Mouse (Mus musculus): ENCODE results near the gene Rfx3. TPM values are rescaled to one million over a fixed set of nuclear protein-coding genes. Genes with fewer than 3 reads are reported as not detected.

The Rfx3 gene
- polyA plus RNA-seq, 1 experiment = 29.7 TPM

DNA sequence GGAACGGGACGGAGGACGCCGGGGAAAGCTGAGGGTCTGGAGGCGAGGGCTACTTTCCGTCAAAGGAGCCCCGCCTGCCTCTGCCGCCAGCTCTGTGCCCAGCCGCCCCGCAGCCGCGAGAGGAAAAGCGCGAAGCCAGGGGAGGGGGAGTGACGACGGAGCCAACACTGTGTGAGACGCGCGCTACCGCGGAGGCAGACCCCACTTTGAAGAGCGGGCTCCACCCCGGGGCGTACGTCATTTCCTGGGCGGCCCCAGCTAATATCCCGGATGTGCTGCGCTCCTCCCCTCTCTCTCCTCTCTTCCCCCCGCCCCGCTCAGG, 391 bp upstream of the Rfx3 start:
- H3K36me3 ChIP-seq (ENCODE audit: control insufficient read depth, insufficient read depth, low read length) = no peaks in the 10 kb centered on the region
- TF ChIP-seq POLR2A (IDR thresholded peaks at IDR 0.05; ENCODE audit: control insufficient read depth, low read depth, low read length) (peak; percentile 99), CTCF (IDR thresholded peaks at IDR 0.05; ENCODE audit: control insufficient read depth, insufficient read depth, insufficient replicate concordance, low read depth, low read length) (no peak)
- peak overlapping the region; percentile 97 for H3K27ac ChIP-seq (ENCODE audit: control insufficient read depth, insufficient read depth, low read depth, low read length)
- peaks cover 3% of the 10 kb centered on the region; the same call in 1 of the 2 replicates for H3K4me1 ChIP-seq (ENCODE audit: control insufficient read depth, insufficient read depth, low read length)
- H3K27me3 ChIP-seq (ENCODE audit: control insufficient read depth, insufficient read depth, low read length) = no peaks in the 10 kb centered on the region
- H3K4me3 ChIP-seq (ENCODE audit: control insufficient read depth, low read depth, low read length) = peak overlapping the region; percentile 95

GRCm38 (mm10) chr19:28009587-28010281, 1.2 kb downstream of the Rfx3 start:
- H3K27ac ChIP-seq (ENCODE audit: control insufficient read depth, insufficient read depth, low read depth, low read length) = peak overlapping the region; percentile 79; the same call in 1 of the 2 replicates
- peaks cover 3% of the 10 kb centered on the region; the same call in 1 of the 2 replicates for H3K4me1 ChIP-seq (ENCODE audit: control insufficient read depth, insufficient read depth, low read length)
- no peaks in the 10 kb centered on the region for H3K27me3 ChIP-seq (ENCODE audit: control insufficient read depth, insufficient read depth, low read length)
- H3K36me3 ChIP-seq (ENCODE audit: control insufficient read depth, insufficient read depth, low read length) = no peaks in the 10 kb centered on the region
- H3K4me3 ChIP-seq (ENCODE audit: control insufficient read depth, low read depth, low read length) = peak overlapping the region; percentile 95
- TF ChIP-seq POLR2A (IDR thresholded peaks at IDR 0.05; ENCODE audit: control insufficient read depth, low read depth, low read length) (no peak), CTCF (IDR thresholded peaks at IDR 0.05; ENCODE audit: control insufficient read depth, insufficient read depth, insufficient replicate concordance, low read depth, low read length) (no peak)

DNA sequence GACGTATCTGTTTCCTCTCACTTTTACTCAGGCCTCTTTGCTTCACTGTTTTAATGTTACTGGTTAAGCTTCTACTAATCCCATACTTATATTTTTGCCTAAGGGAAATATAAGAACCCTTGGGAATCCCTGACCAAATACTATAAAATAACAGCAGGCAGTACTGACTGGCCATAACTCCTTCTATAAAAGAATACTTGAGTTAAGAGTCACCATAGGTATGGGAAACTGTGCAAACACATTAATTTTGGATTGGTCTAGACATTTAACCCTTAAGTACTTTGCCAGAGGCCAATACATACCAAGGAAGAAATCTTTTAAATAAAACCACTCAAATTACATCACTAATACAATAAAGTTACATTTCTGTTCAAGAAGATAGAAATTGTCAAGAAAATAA, 6.8 kb downstream of the Rfx3 start:
- Histone ChIP-seq H3K36me3 (ENCODE audit: control insufficient read depth, insufficient read depth, low read length) (no peaks in the 10 kb centered on the region), H3K27me3 (ENCODE audit: control insufficient read depth, insufficient read depth, low read length) (no peaks in the 10 kb centered on the region), H3K27ac (ENCODE audit: control insufficient read depth, insufficient read depth, low read depth, low read length) (no peak overlapping the region), H3K4me1 (ENCODE audit: control insufficient read depth, insufficient read depth, low read length) (no peaks in the 10 kb centered on the region), H3K4me3 (ENCODE audit: control insufficient read depth, low read depth, low read length) (no peak overlapping the region)
- TF ChIP-seq POLR2A (IDR thresholded peaks at IDR 0.05; ENCODE audit: control insufficient read depth, low read depth, low read length) (no peak), CTCF (IDR thresholded peaks at IDR 0.05; ENCODE audit: control insufficient read depth, insufficient read depth, insufficient replicate concordance, low read depth, low read length) (no peak)

- Histone ChIP-seq H3K4me3 (ENCODE audit: control insufficient read depth, low read depth, low read length) (no peak overlapping the region), H3K4me1 (ENCODE audit: control insufficient read depth, insufficient read depth, low read length) (no peaks in the 10 kb centered on the region)
Observed at GRCm38 (mm10) chr19:28003474-28003873, 7.5 kb downstream of the Rfx3 start.

GRCm38 (mm10) chr19:28002708-28003107, 8.3 kb downstream of the Rfx3 start:
- Histone ChIP-seq H3K36me3 (ENCODE audit: control insufficient read depth, insufficient read depth, low read length) (no peaks in the 10 kb centered on the region), H3K4me3 (ENCODE audit: control insufficient read depth, low read depth, low read length) (no peak overlapping the region), H3K27me3 (ENCODE audit: control insufficient read depth, insufficient read depth, low read length) (no peaks in the 10 kb centered on the region), H3K27ac (ENCODE audit: control insufficient read depth, insufficient read depth, low read depth, low read length) (no peak overlapping the region), H3K4me1 (ENCODE audit: control insufficient read depth, insufficient read depth, low read length) (no peaks in the 10 kb centered on the region)
- no peak for TF ChIP-seq POLR2A (IDR thresholded peaks at IDR 0.05; ENCODE audit: control insufficient read depth, low read depth, low read length)
- no peak for TF ChIP-seq CTCF (IDR thresholded peaks at IDR 0.05; ENCODE audit: control insufficient read depth, insufficient read depth, insufficient replicate concordance, low read depth, low read length)

More at GRCm38 (mm10) chr19:28003474-28003873, 7.5 kb downstream of the Rfx3 start:
- TF ChIP-seq POLR2A (IDR thresholded peaks at IDR 0.05; ENCODE audit: control insufficient read depth, low read depth, low read length) (no peak), CTCF (IDR thresholded peaks at IDR 0.05; ENCODE audit: control insufficient read depth, insufficient read depth, insufficient replicate concordance, low read depth, low read length) (no peak)
- no peaks in the 10 kb centered on the region for H3K27me3 ChIP-seq (ENCODE audit: control insufficient read depth, insufficient read depth, low read length)
- H3K27ac ChIP-seq (ENCODE audit: control insufficient read depth, insufficient read depth, low read depth, low read length) = no peak overlapping the region
- no peaks in the 10 kb centered on the region for H3K36me3 ChIP-seq (ENCODE audit: control insufficient read depth, insufficient read depth, low read length)

GRCm38 (mm10) chr19:27992800-27993199, 18.2 kb downstream of the Rfx3 start:
- H3K27ac ChIP-seq (ENCODE audit: control insufficient read depth, insufficient read depth, low read depth, low read length) = no peak overlapping the region
- no peak overlapping the region for H3K4me3 ChIP-seq (ENCODE audit: control insufficient read depth, low read depth, low read length)
- no peaks in the 10 kb centered on the region for H3K27me3 ChIP-seq (ENCODE audit: control insufficient read depth, insufficient read depth, low read length)
- H3K36me3 ChIP-seq (ENCODE audit: control insufficient read depth, insufficient read depth, low read length) = no peaks in the 10 kb centered on the region
- H3K4me1 ChIP-seq (ENCODE audit: control insufficient read depth, insufficient read depth, low read length) = no peaks in the 10 kb centered on the region
- no peak for TF ChIP-seq CTCF (IDR thresholded peaks at IDR 0.05; ENCODE audit: control insufficient read depth, insufficient read depth, insufficient replicate concordance, low read depth, low read length)
- TF ChIP-seq POLR2A (IDR thresholded peaks at IDR 0.05; ENCODE audit: control insufficient read depth, low read depth, low read length) = no peak

GRCm38 (mm10) chr19:27988746-27989145, 22.2 kb downstream of the Rfx3 start:
- no peaks in the 10 kb centered on the region for H3K4me1 ChIP-seq (ENCODE audit: control insufficient read depth, insufficient read depth, low read length)
- TF ChIP-seq CTCF (IDR thresholded peaks at IDR 0.05; ENCODE audit: control insufficient read depth, insufficient read depth, insufficient replicate concordance, low read depth, low read length) = no peak
- no peak for TF ChIP-seq POLR2A (IDR thresholded peaks at IDR 0.05; ENCODE audit: control insufficient read depth, low read depth, low read length)

More at GRCm38 (mm10) chr19:27988746-27989145, 22.2 kb downstream of the Rfx3 start:
- Histone ChIP-seq H3K4me3 (ENCODE audit: control insufficient read depth, low read depth, low read length) (no peak overlapping the region), H3K36me3 (ENCODE audit: control insufficient read depth, insufficient read depth, low read length) (no peaks in the 10 kb centered on the region), H3K27me3 (ENCODE audit: control insufficient read depth, insufficient read depth, low read length) (no peaks in the 10 kb centered on the region), H3K27ac (ENCODE audit: control insufficient read depth, insufficient read depth, low read depth, low read length) (no peak overlapping the region)
